Mouse (Mus musculus) heart, embryonic 10.5 days (tissue): ENCODE results near the gene Slbp. TPM values are rescaled to one million over a fixed set of nuclear protein-coding genes. Genes with fewer than 3 reads are reported as not detected.

ENCODE experiments used
- DNase-seq: peaks from one replicate; pipeline ENCODE4 v3.0.0-alpha.2; 2017; ENCODE audit warnings: low spot score
- H3K27ac ChIP-seq: fragments of 300-500 bp; sonication (generic); 2 replicates; pipeline ENCODE4 v1.5.1; 2016; ENCODE audit warnings: mild to moderate bottlenecking
- H3K27me3 ChIP-seq: fragments of 300-500 bp; sonication (generic); 2 replicates; pipeline ENCODE4 v1.6.1; 2016; ENCODE audit warnings: mild to moderate bottlenecking; ENCODE audit not compliant: poor library complexity, insufficient read depth, severe bottlenecking
- H3K36me3 ChIP-seq: fragments of 300-500 bp; sonication (generic); 2 replicates; pipeline ENCODE4 v1.6.1; 2016; ENCODE audit warnings: mild to moderate bottlenecking, moderate library complexity
- H3K4me1 ChIP-seq: fragments of 300-500 bp; sonication (generic); 2 replicates; pipeline ENCODE4 v1.6.1; 2016; ENCODE audit warnings: mild to moderate bottlenecking
- H3K4me3 ChIP-seq: fragments of 300-500 bp; sonication (generic); 2 replicates; pipeline ENCODE4 v1.5.1; 2016; ENCODE audit warnings: mild to moderate bottlenecking, moderate library complexity
- H3K9me3 ChIP-seq: fragments of 300-500 bp; sonication (generic); 2 replicates; pipeline ENCODE4 v1.6.1; 2016; ENCODE audit warnings: mild to moderate bottlenecking, moderate library complexity
- WGBS: fragments of 180-500 bp; shearing (Covaris S2); methylation state at CpG from one replicate; pipeline ENCODE4 v1.1.7; 2016; 5-methylcytosine and 5-hydroxymethylcytosine counted together
- polyA plus RNA-seq: library from polyadenylated mRNA; unstranded; fragments of >200 nt; fragmentation: Nextera tagmentation; extraction: Ambion mirVana; gene quantifications from 2 replicates; pipeline ENCODE4 v1.2.1, GENCODE M21; 2016

Slbp gene
- polyA plus RNA-seq, 1 experiment from 2014 or later = 225 TPM

DNA sequence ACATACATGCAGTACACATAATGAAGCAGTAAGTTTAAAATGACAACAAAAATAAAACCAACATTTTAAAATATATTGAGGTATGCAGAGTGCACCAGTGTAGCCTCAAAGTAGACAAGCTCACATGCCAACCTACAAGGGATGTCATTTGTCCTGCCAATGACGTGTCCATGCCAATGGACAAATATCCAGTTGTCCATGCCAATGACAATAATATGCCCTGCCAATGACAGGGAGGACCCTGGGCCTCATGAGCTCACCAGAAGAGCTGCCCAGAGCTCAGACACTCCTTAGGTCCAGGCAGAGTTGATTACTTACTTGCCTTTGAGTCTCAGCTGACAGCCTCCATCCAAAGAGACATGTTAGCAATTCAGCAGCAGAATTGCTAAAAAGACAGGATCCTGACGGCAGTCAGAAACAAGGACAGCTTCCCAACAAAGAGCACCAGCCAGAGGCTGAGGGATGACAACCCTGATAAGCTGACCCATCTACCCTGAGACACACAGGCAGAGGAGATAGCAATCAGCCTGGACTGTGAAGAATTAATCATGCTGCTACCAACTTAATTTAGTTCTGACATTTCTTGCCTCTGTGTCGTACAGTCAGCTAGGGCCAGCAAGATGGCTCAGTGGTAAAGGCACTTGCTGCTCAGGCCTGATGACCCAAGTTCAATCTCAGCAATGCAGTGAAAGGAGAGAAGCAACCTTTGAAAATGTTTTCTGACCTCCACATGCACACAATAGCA, 14.6 kb downstream of the Slbp start:
- Histone ChIP-seq H3K4me1 (no peaks in the 10 kb centered on the region), H3K36me3 (peaks cover 61% of the 10 kb centered on the region), H3K9me3 (no peaks in the 10 kb centered on the region), H3K4me3 (no peak overlapping the region), H3K27ac (no peak overlapping the region), H3K27me3 (no peaks in the 10 kb centered on the region)
- 69% methylated on average over 3 of the region's 3 CpGs for WGBS
- no peak for DNase-seq

DNA sequence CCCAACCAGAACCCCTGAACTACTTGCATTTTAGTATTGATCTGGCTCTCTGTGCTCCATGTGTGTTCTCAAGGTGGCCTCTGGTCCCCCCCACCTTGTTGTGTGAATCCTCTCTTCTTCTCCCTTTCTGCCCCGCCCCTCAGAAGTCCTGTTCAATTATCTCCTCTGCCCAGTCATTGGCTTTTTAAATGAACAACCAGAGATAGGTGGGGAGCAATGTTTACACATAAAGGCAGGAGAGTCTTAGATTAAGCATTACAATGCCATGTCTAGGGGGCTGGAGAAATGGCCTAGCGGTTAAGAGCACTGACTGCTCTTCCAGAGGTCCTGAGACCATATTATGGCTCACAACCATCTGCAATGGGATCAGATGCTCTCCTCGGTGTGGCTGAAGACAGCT, 17.0 kb downstream of the Slbp start:
- Histone ChIP-seq H3K9me3 (no peaks in the 10 kb centered on the region), H3K36me3 (peaks cover 38% of the 10 kb centered on the region)
- WGBS = 84% methylated on average over 3 of the region's 3 CpGs

DNA sequence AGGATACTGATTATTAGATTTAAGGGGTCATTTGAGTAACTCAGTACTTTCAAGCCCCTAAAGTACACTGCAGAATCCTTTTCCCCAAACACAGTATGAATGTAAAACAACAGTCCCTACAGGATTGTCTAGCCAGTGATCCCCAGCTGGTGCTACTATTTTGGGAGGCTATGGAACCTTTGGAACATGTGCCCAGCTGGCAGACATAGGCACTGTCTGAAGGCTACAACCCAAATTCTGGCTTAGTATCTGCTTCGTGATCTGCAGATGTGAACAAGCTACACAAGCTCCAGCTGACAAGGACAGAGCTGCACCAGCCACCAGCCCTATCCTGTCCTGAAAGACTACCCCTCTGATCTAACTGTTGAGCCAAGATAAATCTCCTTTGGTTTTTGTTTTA, 19.8 kb downstream of the Slbp start:
- Histone ChIP-seq H3K9me3 (no peaks in the 10 kb centered on the region), H3K4me1 (peaks cover 17% of the 10 kb centered on the region), H3K27ac (no peak overlapping the region), H3K27me3 (no peaks in the 10 kb centered on the region), H3K4me3 (no peak overlapping the region), H3K36me3 (peaks cover 21% of the 10 kb centered on the region)
- DNase-seq = no peak
- WGBS = 98% methylated on average over 1 of the region's 1 CpGs

More for the DNA sequence above, 17.0 kb downstream of the Slbp start:
- Histone ChIP-seq H3K4me3 (no peak overlapping the region), H3K4me1 (peaks cover 5% of the 10 kb centered on the region), H3K27me3 (no peaks in the 10 kb centered on the region), H3K27ac (no peak overlapping the region)
- DNase-seq = no peak

DNA sequence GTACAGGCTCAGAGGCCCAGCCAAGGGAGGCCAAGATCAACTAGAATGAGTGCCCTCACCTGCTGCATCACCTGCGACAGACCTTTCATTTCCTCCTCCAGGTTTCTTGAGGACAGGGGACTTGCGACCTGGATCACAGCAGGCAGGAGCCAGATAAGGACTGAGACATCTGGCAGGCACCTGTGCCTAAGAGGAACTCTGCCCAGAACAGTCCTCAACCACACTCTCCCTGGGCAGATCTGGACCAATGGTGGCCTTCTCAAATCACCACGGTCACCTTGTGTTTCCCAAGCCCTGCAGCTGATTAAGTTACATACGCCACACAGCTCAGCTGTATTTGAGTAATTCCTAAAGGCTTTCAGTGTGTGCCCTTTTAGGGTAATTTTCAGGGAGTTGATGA, 21.8 kb downstream of the Slbp start:
- H3K27ac ChIP-seq = peak overlapping the region; percentile 87; the same call in 1 of the 2 replicates
- peak overlapping the region; percentile 77 for H3K4me3 ChIP-seq
- H3K4me1 ChIP-seq = peaks cover 17% of the 10 kb centered on the region
- H3K36me3 ChIP-seq = peaks cover 12% of the 10 kb centered on the region
- H3K27me3 ChIP-seq = no peaks in the 10 kb centered on the region
- 65% methylated on average over 4 of the region's 4 CpGs for WGBS
- DNase-seq = no peak
- no peaks in the 10 kb centered on the region for H3K9me3 ChIP-seq

DNA sequence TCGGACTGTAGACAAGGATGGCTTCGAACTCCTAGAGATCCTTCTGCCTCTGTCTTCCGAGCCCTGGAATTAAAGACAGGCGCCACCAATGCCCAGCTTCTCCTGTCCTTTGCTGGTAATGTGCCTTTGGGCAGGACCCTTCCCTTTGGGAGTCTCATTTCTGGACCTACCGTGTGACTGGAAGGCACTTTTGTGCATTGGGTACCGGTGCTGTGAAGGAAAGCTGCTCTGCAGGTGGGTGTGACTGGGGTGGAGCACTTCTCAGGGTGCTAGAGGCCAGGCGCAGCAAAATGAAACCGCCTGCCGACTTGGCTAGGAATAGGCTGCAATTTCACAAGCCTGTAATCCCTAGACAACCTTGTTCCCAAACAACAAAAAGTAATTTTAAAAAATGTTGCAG, 22.3 kb downstream of the Slbp start:
- H3K27ac ChIP-seq = peak overlapping the region; percentile 87
- peak; percentile 79 for DNase-seq
- H3K9me3 ChIP-seq = no peaks in the 10 kb centered on the region

DNA sequence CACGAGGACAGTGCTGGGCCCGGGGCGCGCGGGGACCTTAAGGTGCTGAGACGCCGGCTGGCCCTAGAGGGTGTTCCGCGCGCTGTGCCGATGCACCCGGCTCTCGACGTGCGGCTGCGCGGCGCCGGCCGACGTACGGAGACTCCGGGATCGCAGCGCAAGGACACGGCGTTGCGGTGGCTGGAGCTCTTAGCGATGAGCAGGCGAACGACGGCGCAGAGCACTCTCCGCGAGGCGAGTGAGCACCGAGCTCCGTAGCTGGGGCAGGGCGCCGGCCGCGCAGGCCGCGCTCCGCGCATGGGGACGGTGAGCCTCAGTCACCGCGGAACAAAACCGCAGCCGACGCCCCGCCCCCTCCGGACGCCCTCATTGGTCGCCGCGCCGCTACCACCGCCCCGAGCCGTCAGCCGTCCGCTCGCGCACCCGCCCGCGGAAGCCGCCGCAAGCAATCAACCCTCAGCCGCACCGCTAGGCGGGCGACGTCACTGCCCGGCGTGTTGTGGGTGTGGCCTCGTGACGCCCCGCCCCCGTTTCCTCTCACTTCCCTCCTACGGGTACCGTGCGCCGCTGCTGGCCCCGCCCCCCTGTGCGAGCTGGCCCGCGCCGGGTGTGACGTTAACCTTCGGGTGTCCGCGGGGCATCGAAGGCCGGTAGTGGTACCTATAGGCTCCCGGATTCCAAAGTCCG, 22.9 kb downstream of the Slbp start, which contains the start of the genes Fam53a and Gm9903:
Fam53a (minus strand) TSS at position 335 of the 687 bp plus-strand sequence.
Gm9903 (plus strand) TSS at position 625 of the 687 bp plus-strand sequence.
- Histone ChIP-seq H3K4me3 (peak within 1 kb of the TSS; percentile 77), H3K27ac (peak within 1 kb of the TSS; percentile 95), H3K27me3 (no peaks in the 10 kb centered on the region), H3K4me1 (peaks cover 17% of the 10 kb centered on the region), H3K9me3 (no peaks in the 10 kb centered on the region), H3K36me3 (peaks cover 4% of the 10 kb centered on the region)
- WGBS = under 1% methylated on average over 99 of the region's 99 CpGs
- DNase-seq = peak; percentile 99

More for the DNA sequence above, 22.3 kb downstream of the Slbp start:
- Histone ChIP-seq H3K4me1 (peaks cover 17% of the 10 kb centered on the region), H3K4me3 (peak overlapping the region; percentile 77), H3K27me3 (no peaks in the 10 kb centered on the region), H3K36me3 (peaks cover 7% of the 10 kb centered on the region)
- WGBS = 4% methylated on average over 9 of the region's 9 CpGs

DNA sequence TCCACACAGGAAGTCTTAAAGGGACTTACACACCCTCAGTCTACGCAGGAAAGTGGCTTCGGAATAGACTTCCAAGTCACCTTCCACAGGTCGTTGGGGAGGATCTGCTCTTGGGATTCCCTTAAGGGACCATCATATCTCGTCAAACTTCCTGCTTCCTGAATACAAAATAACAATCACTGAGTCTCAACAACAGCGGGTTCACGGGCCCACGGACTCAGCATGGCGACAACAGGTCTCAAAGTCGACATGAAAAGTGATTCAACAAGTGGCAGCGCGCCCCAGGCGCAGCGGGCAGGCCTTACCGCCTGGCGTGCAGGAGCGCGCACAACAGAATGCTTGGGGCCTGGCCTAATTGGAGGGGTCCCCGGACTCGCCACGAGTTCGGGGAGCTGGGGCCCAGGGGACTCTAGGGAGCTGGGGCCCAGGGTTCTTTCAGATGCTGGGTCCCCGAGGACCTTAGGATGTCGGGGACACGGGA, 23.5 kb downstream of the Slbp start:
- Histone ChIP-seq H3K4me3 (peak overlapping the region; percentile 77), H3K4me1 (peaks cover 17% of the 10 kb centered on the region), H3K36me3 (0 out of 2 replicates have a peak, but pooled peaks cover 3% of the 10 kb centered on the region), H3K9me3 (no peaks in the 10 kb centered on the region), H3K27ac (peak overlapping the region; percentile 95), H3K27me3 (no peaks in the 10 kb centered on the region)
- DNase-seq = peak; percentile 84
- under 1% methylated on average over 24 of the region's 24 CpGs for WGBS

DNA sequence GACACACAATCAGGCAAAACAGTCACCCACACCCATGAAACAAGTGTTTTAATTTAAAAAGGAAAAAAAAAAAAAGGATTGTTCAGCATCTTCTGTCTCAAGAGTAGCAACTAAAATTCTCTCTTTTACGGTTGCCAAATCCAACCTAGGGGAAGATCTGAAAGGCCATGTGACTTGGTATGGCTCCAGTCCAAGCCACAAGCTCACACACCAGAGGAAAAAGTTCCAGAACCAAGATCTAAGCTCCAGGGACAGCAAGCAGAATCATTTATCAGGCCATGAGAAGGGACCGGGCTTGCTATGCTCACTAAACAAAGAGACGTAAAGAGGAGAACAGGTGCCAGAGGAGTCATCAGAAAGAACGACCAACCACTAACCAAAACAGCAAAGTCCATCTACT, 24.4 kb downstream of the Slbp start:
- peak overlapping the region; percentile 77 for H3K4me3 ChIP-seq
- peaks cover 17% of the 10 kb centered on the region for H3K4me1 ChIP-seq
- no peaks in the 10 kb centered on the region for H3K9me3 ChIP-seq
- 50% methylated on average over 4 of the region's 4 CpGs for WGBS
- 0 out of 2 replicates have a peak, but pooled peaks cover 10% of the 10 kb centered on the region for H3K36me3 ChIP-seq
- no peaks in the 10 kb centered on the region for H3K27me3 ChIP-seq
- no peak for DNase-seq
- peak overlapping the region; percentile 95; the same call in 1 of the 2 replicates for H3K27ac ChIP-seq

DNA sequence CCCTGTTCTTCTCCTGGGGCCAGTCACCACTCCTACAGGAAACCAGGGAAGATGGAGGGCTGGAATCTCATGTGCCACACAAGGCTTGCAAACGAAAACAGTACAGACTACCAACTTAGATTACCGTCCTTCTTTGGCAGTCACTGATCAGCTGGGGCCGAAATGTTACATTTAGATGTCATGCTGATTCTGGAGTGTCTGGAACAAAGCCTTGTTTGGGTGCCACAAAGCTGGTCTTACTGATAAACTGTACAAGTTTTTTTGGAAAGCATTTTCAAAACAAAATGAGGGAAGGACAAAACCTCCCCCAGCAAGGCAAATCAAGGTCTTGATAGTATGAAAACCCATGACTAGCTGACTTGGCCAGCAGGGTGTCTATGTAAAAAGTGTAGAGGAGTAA, 28.6 kb downstream of the Slbp start:
- Histone ChIP-seq H3K4me3 (no peak overlapping the region), H3K36me3 (0 out of 2 replicates have a peak, but pooled peaks cover 10% of the 10 kb centered on the region), H3K27ac (no peak overlapping the region), H3K9me3 (no peaks in the 10 kb centered on the region), H3K4me1 (peaks cover 8% of the 10 kb centered on the region), H3K27me3 (no peaks in the 10 kb centered on the region)
- 68% methylated on average over 3 of the region's 3 CpGs for WGBS
- no peak for DNase-seq

DNA sequence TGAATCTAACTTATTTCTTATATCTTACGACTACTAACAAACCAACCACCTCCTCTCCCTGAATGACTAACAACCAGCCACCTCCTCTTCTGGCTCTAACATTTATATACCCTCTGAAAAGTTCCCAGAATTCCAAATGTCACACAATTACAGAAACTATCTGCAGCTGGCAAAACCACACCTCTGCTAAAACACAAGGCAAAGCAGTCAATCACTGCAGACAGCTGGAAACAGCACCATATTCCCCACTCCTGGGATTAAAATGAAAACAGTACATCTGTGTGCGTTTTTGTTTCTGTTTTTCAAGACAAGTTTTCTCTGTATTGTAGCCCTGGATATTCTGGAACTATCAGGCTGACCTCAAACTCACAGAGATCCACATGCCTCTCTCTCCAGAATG, 29.7 kb downstream of the Slbp start:
- Histone ChIP-seq H3K27me3 (no peaks in the 10 kb centered on the region), H3K4me3 (no peak overlapping the region), H3K27ac (no peak overlapping the region), H3K9me3 (no peaks in the 10 kb centered on the region), H3K36me3 (0 out of 2 replicates have a peak, but pooled peaks cover 10% of the 10 kb centered on the region), H3K4me1 (peaks cover 1% of the 10 kb centered on the region; the same call in 1 of the 2 replicates)
- WGBS = 87% methylated on average over 2 of the region's 2 CpGs
- DNase-seq = no peak

DNA sequence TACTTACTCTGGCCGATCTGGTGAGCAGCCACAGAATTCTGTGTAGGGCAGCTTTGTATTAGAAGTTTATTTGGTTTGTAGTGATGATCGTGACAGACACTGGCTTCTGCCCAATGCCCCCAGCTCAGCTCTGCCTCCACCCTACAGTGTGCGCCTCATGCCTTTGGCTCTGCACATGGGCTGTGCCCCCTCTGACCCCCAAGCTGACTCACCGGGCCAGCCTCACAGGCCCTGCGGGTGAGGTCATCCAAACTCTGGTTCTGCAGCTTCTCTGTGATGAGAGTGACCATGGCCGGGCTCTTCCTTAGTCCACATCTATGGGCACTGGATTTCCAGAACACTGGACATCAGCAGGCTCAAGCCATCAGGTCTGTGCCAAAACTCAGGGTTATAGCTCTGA, 38.0 kb downstream of the Slbp start:
- WGBS = 87% methylated on average over 6 of the region's 6 CpGs
- no peaks in the 10 kb centered on the region for H3K9me3 ChIP-seq
- peaks cover 7% of the 10 kb centered on the region for H3K4me1 ChIP-seq
- H3K27ac ChIP-seq = no peak overlapping the region
- H3K4me3 ChIP-seq = no peak overlapping the region
- no peaks in the 10 kb centered on the region for H3K27me3 ChIP-seq
- peaks cover 37% of the 10 kb centered on the region for H3K36me3 ChIP-seq
- no peak for DNase-seq

DNA sequence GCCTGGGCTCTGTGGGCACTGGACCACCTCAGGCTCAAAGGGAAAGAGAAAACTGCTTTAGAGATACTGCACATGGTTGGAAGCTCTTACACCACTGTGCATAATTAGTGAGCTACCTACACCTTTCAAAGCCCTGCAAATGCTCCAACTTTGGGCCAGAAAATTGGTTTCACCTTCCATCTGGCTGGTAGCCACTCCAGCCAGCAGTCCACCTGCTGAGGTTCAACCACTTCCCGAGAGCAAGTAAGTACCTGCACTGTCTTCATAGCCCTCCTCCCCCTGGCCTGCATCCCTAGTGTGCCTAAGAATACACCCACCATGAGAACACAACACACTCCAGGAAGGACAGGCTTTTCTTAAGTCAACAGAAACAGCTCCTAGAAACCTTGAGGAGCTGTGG, 40.6 kb downstream of the Slbp start:
- 100% methylated on average over 1 of the region's 1 CpGs for WGBS

DNA sequence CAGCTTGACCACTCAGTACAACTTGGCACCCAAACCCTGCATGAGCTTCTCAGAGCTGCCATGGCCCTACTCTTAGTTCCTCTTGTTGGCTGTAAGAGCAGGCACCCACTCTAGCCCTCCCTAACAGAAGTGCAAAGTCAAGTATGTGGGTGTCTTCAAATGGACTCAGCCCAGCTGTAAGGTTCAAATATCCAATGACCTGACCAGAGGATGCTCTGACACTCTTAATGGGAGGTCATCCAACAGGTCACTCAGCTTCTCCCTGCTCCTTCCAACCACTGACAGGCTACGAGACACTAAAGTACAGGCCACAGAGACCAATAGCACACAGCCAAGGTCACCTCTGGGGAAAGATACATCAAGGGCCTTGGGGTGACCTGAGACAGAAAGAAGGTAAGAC, 43.1 kb downstream of the Slbp start:
- no peaks in the 10 kb centered on the region for H3K4me1 ChIP-seq
- peaks cover 77% of the 10 kb centered on the region for H3K36me3 ChIP-seq
- H3K4me3 ChIP-seq = no peak overlapping the region
- no peak for DNase-seq
- H3K27me3 ChIP-seq = no peaks in the 10 kb centered on the region
- no peaks in the 10 kb centered on the region for H3K9me3 ChIP-seq
- 79% methylated on average over 1 of the region's 1 CpGs for WGBS
- no peak overlapping the region for H3K27ac ChIP-seq

More for the DNA sequence above, 40.6 kb downstream of the Slbp start:
- Histone ChIP-seq H3K27me3 (no peaks in the 10 kb centered on the region), H3K36me3 (peaks cover 63% of the 10 kb centered on the region), H3K27ac (no peak overlapping the region), H3K9me3 (no peaks in the 10 kb centered on the region), H3K4me1 (peaks cover 5% of the 10 kb centered on the region), H3K4me3 (no peak overlapping the region)
- no peak for DNase-seq
